ENCODE assay signal across 1 mouse cellular context in the genomic region with DNA sequence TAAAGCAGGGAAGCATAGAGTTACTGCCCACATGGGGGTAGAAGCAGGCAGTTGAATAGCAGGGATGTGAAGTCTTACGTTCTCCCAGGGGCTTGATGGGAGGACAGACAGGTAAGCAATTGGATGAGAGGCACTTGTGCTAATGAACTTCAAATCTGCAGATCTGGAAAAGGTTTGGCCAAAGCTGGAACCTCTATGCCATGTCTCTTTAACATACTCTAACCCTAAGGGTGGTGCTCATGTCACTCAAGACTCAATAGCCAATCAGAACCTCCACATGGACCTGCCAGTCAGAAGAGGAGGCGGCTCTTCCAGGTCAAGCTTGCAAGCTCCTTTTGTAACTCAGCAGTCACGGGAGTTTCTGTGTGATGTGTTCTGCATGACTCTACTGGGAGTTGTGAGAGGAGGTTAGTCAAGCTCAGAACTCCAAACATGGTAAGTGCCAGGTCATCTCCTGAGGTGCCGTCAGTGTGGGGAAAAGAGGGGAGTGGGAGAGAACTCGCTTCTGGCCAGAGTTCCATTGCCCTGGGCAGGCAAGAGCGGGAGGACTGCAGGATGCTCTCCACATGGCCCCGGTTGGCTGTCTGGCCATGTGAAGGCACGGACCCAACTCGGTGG.
TF ChIP-seq lines count a peak whose summit lies in the region.

A gene (plus strand): TSS at position 348 of the 618 bp plus-strand sequence.

TF ChIP-seq in CH12.LX, 34 proteins besides CTCF, POLR2A, EP300 and RAD21:
- peak; percentile 32; the same call in 1 of the 2 replicates for TF ChIP-seq BHLHE40 (IDR thresholded peaks at IDR 0.05; ENCODE audit: low read depth, low read length)
TF ChIP-seq in CH12.LX: peak in this region for 1; not testable (repeated sequence) for 33.
